Mouse (Mus musculus): ENCODE measurements at regions not wholly inside any gene's neighbourhood (a gene's known extent, or its start where the extent isn't known, plus 50 kb on each side); places are given as distances from the start of the nearest gene placed in this dataset.

- Histone ChIP-seq H3K9me3 (no peaks in the 10 kb centered on the region), H3K27me3 (replicated peaks) (no peaks in the 10 kb centered on the region)
- 83% methylated on average over 9 of the region's 9 CpGs for WGBS
These were observed 69.5 kb upstream of the Mycn start for GRCm38 (mm10) chr12:13011023-13011761.

DNA sequence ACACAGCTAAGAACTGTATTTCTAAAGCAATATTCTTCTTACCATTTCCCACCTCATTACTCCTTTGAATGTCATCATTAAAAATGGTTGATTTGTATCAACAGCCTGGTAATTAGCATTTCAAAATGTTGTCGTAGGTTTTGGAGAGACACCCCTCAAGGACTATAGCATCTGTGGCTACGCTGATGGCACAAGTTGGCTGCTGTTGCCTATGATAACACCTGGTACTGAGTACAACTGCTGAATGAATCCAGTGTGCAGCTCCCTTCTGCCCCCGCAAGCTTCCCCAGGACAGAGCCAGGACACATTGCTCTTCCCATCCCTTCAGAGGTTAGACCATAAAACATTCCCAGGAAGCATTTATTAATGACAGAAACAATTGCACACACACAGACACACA lies 68.7 kb upstream of the Mycn start:
- H3K27me3 ChIP-seq (replicated peaks), result no peaks in the 10 kb centered on the region
- H3K36me3 ChIP-seq, result no peaks in the 10 kb centered on the region
- no peak overlapping the region for H3K9ac ChIP-seq
- WGBS, result 88% methylated on average over 3 of the region's 3 CpGs
- H3K9me3 ChIP-seq, result no peaks in the 10 kb centered on the region
- no peaks in the 10 kb centered on the region for H3K4me1 ChIP-seq
- no peak overlapping the region for H3K4me3 ChIP-seq (replicated peaks)
- H3K27ac ChIP-seq, result no peak overlapping the region
- no peak for ATAC-seq (ENCODE audit: insufficient read depth, low FRiP score, low read depth)
- H3K4me2 ChIP-seq, result no peak overlapping the region

More at GRCm38 (mm10) chr12:13011023-13011761, 69.5 kb upstream of the Mycn start:
- Histone ChIP-seq H3K9ac (no peak overlapping the region), H3K27ac (no peak overlapping the region), H3K4me1 (no peaks in the 10 kb centered on the region), H3K4me3 (replicated peaks) (no peak overlapping the region), H3K4me2 (no peak overlapping the region), H3K36me3 (no peaks in the 10 kb centered on the region)
- ATAC-seq (ENCODE audit: insufficient read depth, low FRiP score, low read depth), result no peak

DNA sequence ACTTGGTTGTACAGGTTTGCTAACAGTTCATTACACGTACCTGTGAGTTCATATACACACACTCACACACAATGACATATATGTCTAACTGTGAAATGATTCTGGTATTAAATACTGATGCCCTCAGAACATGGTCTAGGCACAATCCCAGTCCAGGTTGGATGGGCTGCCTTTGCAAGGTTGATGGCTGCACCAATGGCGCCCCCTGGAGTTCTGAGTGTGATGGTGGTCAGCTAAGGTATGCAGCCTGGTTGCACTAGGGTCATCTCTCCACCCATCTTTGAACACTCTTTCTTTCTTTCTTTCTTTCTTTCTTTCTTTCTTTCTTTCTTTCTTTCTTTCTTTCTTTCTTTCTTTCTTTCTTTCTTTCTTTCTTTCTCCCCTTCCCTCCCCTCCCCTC lies 67.8 kb upstream of the Mycn start:
- no peak overlapping the region for H3K27ac ChIP-seq
- 32% methylated on average over 2 of the region's 2 CpGs for WGBS
- H3K36me3 ChIP-seq, result no peaks in the 10 kb centered on the region
- no peaks in the 10 kb centered on the region for H3K27me3 ChIP-seq (replicated peaks)
- no peak overlapping the region for H3K9ac ChIP-seq
- H3K4me2 ChIP-seq, result no peak overlapping the region
- no peaks in the 10 kb centered on the region for H3K9me3 ChIP-seq
- H3K4me3 ChIP-seq (replicated peaks), result no peak overlapping the region
- ATAC-seq (ENCODE audit: insufficient read depth, low FRiP score, low read depth), result no peak
- H3K4me1 ChIP-seq, result no peaks in the 10 kb centered on the region

GRCm38 (mm10) chr12:13002703-13003102 lies 61.0 kb upstream of the Mycn start:
- ATAC-seq (ENCODE audit: insufficient read depth, low FRiP score, low read depth), result peak; percentile 58; the same call in 1 of the 2 replicates
- no peak overlapping the region for H3K9ac ChIP-seq

GRCm38 (mm10) chr12:13002069-13002590 lies 60.4 kb upstream of the Mycn start:
- H3K36me3 ChIP-seq, result no peaks in the 10 kb centered on the region
- H3K4me3 ChIP-seq (replicated peaks), result no peak overlapping the region
- 80% methylated on average over 6 of the region's 6 CpGs for WGBS
- no peaks in the 10 kb centered on the region for H3K27me3 ChIP-seq (replicated peaks)
- no peak for ATAC-seq (ENCODE audit: insufficient read depth, low FRiP score, low read depth)
- no peaks in the 10 kb centered on the region for H3K9me3 ChIP-seq
- no peak overlapping the region for H3K27ac ChIP-seq
- no peak overlapping the region for H3K9ac ChIP-seq
- H3K4me2 ChIP-seq, result no peak overlapping the region
- H3K4me1 ChIP-seq, result no peaks in the 10 kb centered on the region

More at GRCm38 (mm10) chr12:13002703-13003102, 61.0 kb upstream of the Mycn start:
- WGBS, result 72% methylated on average over 3 of the region's 3 CpGs
- no peaks in the 10 kb centered on the region for H3K36me3 ChIP-seq
- H3K4me1 ChIP-seq, result no peaks in the 10 kb centered on the region
- no peak overlapping the region for H3K4me2 ChIP-seq
- no peak overlapping the region for H3K4me3 ChIP-seq (replicated peaks)
- H3K27me3 ChIP-seq (replicated peaks), result no peaks in the 10 kb centered on the region
- no peak overlapping the region for H3K27ac ChIP-seq
- H3K9me3 ChIP-seq, result no peaks in the 10 kb centered on the region

DNA sequence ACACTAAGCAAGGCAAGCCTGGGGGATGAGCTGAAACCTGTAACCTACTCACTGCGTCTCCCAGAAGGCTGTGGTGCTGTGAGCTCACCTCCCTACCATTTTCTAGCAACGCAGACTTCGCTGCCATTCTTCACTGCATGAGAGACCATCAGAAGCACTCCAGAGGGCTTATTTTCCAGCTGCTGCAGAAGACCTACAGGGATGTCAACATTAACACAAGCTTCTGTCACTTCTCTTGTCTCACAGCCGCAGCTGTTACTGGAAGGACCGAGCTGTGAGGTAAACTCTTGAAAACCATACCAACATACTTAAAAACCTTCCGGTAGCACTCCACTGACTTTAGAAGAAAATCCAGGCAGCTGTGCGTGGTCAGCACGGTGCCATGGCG lies 54.3 kb upstream of the Mycn start:
- Histone ChIP-seq H3K4me2 (no peak overlapping the region), H3K4me1 (0 out of 2 replicates have a peak, but pooled peaks cover 14% of the 10 kb centered on the region), H3K9me3 (no peaks in the 10 kb centered on the region), H3K9ac (no peak overlapping the region), H3K27ac (peak overlapping the region; percentile 54; the same call in 1 of the 2 replicates), H3K36me3 (no peaks in the 10 kb centered on the region), H3K27me3 (replicated peaks) (no peaks in the 10 kb centered on the region), H3K4me3 (replicated peaks) (no peak overlapping the region)
- 0 out of 2 replicates have a peak, but pooled peaks have one; percentile 22 for ATAC-seq (ENCODE audit: insufficient read depth, low FRiP score, low read depth)
- WGBS, result 63% methylated on average over 9 of the region's 9 CpGs

- H3K4me3 ChIP-seq (replicated peaks), result no peak overlapping the region
- H3K9me3 ChIP-seq, result no peaks in the 10 kb centered on the region
- H3K27me3 ChIP-seq (replicated peaks), result no peaks in the 10 kb centered on the region
- 0 out of 2 replicates have a peak, but pooled peaks cover 14% of the 10 kb centered on the region for H3K4me1 ChIP-seq
- H3K4me2 ChIP-seq, result no peak overlapping the region
- H3K9ac ChIP-seq, result no peak overlapping the region
- WGBS, result 41% methylated on average over 21 of the region's 21 CpGs
- no peaks in the 10 kb centered on the region for H3K36me3 ChIP-seq
- peak; percentile 66; the same call in 1 of the 2 replicates for ATAC-seq (ENCODE audit: insufficient read depth, low FRiP score, low read depth)
- H3K27ac ChIP-seq, result peak overlapping the region; percentile 54; the same call in 1 of the 2 replicates
These were observed 53.6 kb upstream of the Mycn start for GRCm38 (mm10) chr12:12995061-12995973.

GRCm38 (mm10) chr12:12993894-12994714 lies 52.4 kb upstream of the Mycn start:
- no peak overlapping the region for H3K4me2 ChIP-seq
- no peak overlapping the region for H3K27ac ChIP-seq
- H3K36me3 ChIP-seq, result no peaks in the 10 kb centered on the region
- H3K4me1 ChIP-seq, result 0 out of 2 replicates have a peak, but pooled peaks cover 14% of the 10 kb centered on the region
- 52% methylated on average over 8 of the region's 8 CpGs for whole genome bisulfite sequencing
- 0 out of 2 replicates have a peak overlapping the region, but pooled peaks have one; percentile 1 for H3K9ac ChIP-seq
- ATAC-seq (ENCODE audit: insufficient read depth, low FRiP score, low read depth), result no peak
- no peaks in the 10 kb centered on the region for H3K27me3 ChIP-seq (replicated peaks)
- H3K9me3 ChIP-seq, result no peaks in the 10 kb centered on the region
- no peak overlapping the region for H3K4me3 ChIP-seq (replicated peaks)

All from stomach, embryonic 15.5 days (tissue).